Comparison of ENCODE assay signal across 13 mouse cellular contexts in genomic region chr12:102291686-102292085, GRCm38 (mm10). TPM values are rescaled to one million over a fixed set of nuclear protein-coding genes. Genes with fewer than 3 reads are reported as not detected.
DNase-seq lines count a peak whose midpoint lies in the region; ATAC-seq and TF ChIP-seq lines count a peak whose summit lies in the region.
"Had no signal": no experiment of that assay in that cellular context is flagged by ENCODE, and none has a peak within 500 bp of the region (broad histone marks: within the 10 kb centered on the region; RNA-seq: fewer than 3 reads in every experiment).

No protein-coding gene starts in this region.

- no peak overlapping the region for H3K9ac ChIP-seq in heart, embryonic 12.5 days
- H3K9ac ChIP-seq in liver, postnatal 0 days (replicated peaks): no peak overlapping the region
- H3K9ac ChIP-seq in limb, embryonic 15.5 days: 0 out of 2 replicates have a peak overlapping the region, but pooled peaks have one; percentile 10
- H3K9ac ChIP-seq: forebrain, embryonic 12.5 days had no signal

- DNase-seq in heart, postnatal 14 days: no peak
- DNase-seq in liver, postnatal 0 days: no peak
- DNase-seq in liver: no peak
- DNase-seq in thymus, postnatal 25 days: peak; percentile 77
- no peak for DNase-seq in cerebellum, adult 2 months
- DNase-seq: gastrocnemius, postnatal 14 days; layer of hippocampus, adult 9-11 months had no signal

- WGBS in heart, embryonic 12.5 days: 19% methylated on average over 6 of the region's 6 CpGs
- WGBS in liver, postnatal 0 days (ENCODE audit: insufficient replicate concordance): 27% methylated on average over 6 of the region's 6 CpGs
- 23% methylated on average over 6 of the region's 6 CpGs for WGBS in limb, embryonic 15.5 days
- WGBS in cerebellum, adult 2 months: 83% methylated on average over 6 of the region's 6 CpGs

- intact Hi-C loops in heart, postnatal 14 days (cut with DNase I): no loop called here

- no peak overlapping the region for H3K4me3 ChIP-seq in heart, embryonic 12.5 days
- H3K4me3 ChIP-seq in liver, postnatal 0 days (ENCODE audit: low read depth, low read length): no peak overlapping the region
- H3K4me3 ChIP-seq in limb, embryonic 15.5 days: no peak overlapping the region
- no peak overlapping the region for H3K4me3 ChIP-seq in cerebellum, adult 2 months (replicated peaks; ENCODE audit: insufficient read depth, low read depth, low read length)
- H3K4me3 ChIP-seq: forebrain, embryonic 12.5 days had no signal

- H3K36me3 ChIP-seq in heart, embryonic 12.5 days: 0 out of 2 replicates have a peak, but pooled peaks cover 5% of the 10 kb centered on the region
- 0 out of 2 replicates have a peak, but pooled peaks cover 3% of the 10 kb centered on the region for H3K36me3 ChIP-seq in liver, postnatal 0 days (replicated peaks; ENCODE audit: insufficient read depth, low read length)
- peaks cover 6% of the 10 kb centered on the region; the same call in 1 of the 2 replicates for H3K36me3 ChIP-seq in limb, embryonic 15.5 days
- H3K36me3 ChIP-seq: forebrain, embryonic 12.5 days had no signal

- H3K4me2 ChIP-seq in heart, embryonic 12.5 days: no peak overlapping the region
- H3K4me2 ChIP-seq in liver, postnatal 0 days (ENCODE audit: low read depth, low read length): no peak overlapping the region
- H3K4me2 ChIP-seq in limb, embryonic 15.5 days: no peak overlapping the region
- H3K4me2 ChIP-seq: forebrain, embryonic 12.5 days had no signal

- TF ChIP-seq POLR2A in cerebellum, adult 2 months (IDR thresholded peaks at IDR 0.05; ENCODE audit: borderline replicate concordance, insufficient read depth, low read length): no peak

- no peaks in the 10 kb centered on the region for H3K27me3 ChIP-seq in heart, embryonic 12.5 days (replicated peaks)
- H3K27me3 ChIP-seq in liver, postnatal 0 days (ENCODE audit: insufficient read depth, low read length): no peaks in the 10 kb centered on the region
- H3K27me3 ChIP-seq in limb, embryonic 15.5 days: no peaks in the 10 kb centered on the region
- no peaks in the 10 kb centered on the region for H3K27me3 ChIP-seq in cerebellum, adult 2 months (ENCODE audit: control insufficient read depth, insufficient read depth, low read length)
- H3K27me3 ChIP-seq: forebrain, embryonic 12.5 days had no signal

- TF ChIP-seq EP300 in liver, postnatal 0 days (IDR thresholded peaks at IDR 0.05; ENCODE audit: low read depth): no peak

- no peaks in the 10 kb centered on the region for H3K9me3 ChIP-seq in heart, embryonic 12.5 days (replicated peaks)
- no peaks in the 10 kb centered on the region for H3K9me3 ChIP-seq in liver, postnatal 0 days (ENCODE audit: low read length)
- H3K9me3 ChIP-seq in limb, embryonic 15.5 days: no peaks in the 10 kb centered on the region
- H3K9me3 ChIP-seq: forebrain, embryonic 12.5 days had no signal

- no peak for TF ChIP-seq CTCF in liver, postnatal 0 days (IDR thresholded peaks at IDR 0.05; ENCODE audit: low read depth)
- TF ChIP-seq CTCF in cerebellum, adult 2 months (IDR thresholded peaks at IDR 0.05; ENCODE audit: borderline replicate concordance, insufficient read depth, low read depth, low read length): no peak

- peaks cover 56% of the 10 kb centered on the region for H3K4me1 ChIP-seq in heart, embryonic 12.5 days (replicated peaks)
- peaks cover 49% of the 10 kb centered on the region for H3K4me1 ChIP-seq in liver, postnatal 0 days (ENCODE audit: insufficient read depth)
- peaks cover 36% of the 10 kb centered on the region for H3K4me1 ChIP-seq in limb, embryonic 15.5 days
- no peaks in the 10 kb centered on the region; the same call in 1 of the 2 replicates for H3K4me1 ChIP-seq in cerebellum, adult 2 months (ENCODE audit: control insufficient read depth, insufficient read depth, low read length)

- H3K27ac ChIP-seq in heart, embryonic 12.5 days (ENCODE audit: poor library complexity, severe bottlenecking): peak overlapping the region; percentile 47; the same call in 1 of the 2 replicates
- H3K27ac ChIP-seq in liver, postnatal 0 days (ENCODE audit: low read depth): peak overlapping the region; percentile 6; the same call in 1 of the 2 replicates
- peak overlapping the region; percentile 57; the same call in 1 of the 2 replicates for H3K27ac ChIP-seq in limb, embryonic 15.5 days
- H3K27ac ChIP-seq in cerebellum, adult 2 months (ENCODE audit: insufficient read depth, low read length): no peak overlapping the region
- H3K27ac ChIP-seq: forebrain, embryonic 12.5 days; macrophage had no signal

- ATAC-seq in heart, embryonic 12.5 days (ENCODE audit: insufficient number of reproducible peaks, low FRiP score): no peak
- no peak for ATAC-seq in liver, postnatal 0 days
- no peak for ATAC-seq in limb, embryonic 15.5 days (ENCODE audit: insufficient number of reproducible peaks, low FRiP score, low TSS enrichment, low read depth)
- ATAC-seq in monocyte, adult 5-6 weeks (replicated peaks; ENCODE audit: insufficient number of reproducible peaks, low FRiP score, low TSS enrichment, poor library complexity, severe bottlenecking): no peak
- ATAC-seq: hindbrain, embryonic 16.5 days had no signal

RNA-seq across cellular contexts. Expression of gene Rin3, which starts 8.8 kb away (rescaled TPM):
- 9.9 and 10.3 TPM in 2 replicates for polyA plus RNA-seq in heart, embryonic 12.5 days (2016; fragmentation: Nextera tagmentation; extraction: Ambion mirVana)
- 10 to 100 TPM; 23.1 to 26.1 TPM for total RNA-seq in heart, postnatal 14 days (2021)
- 8.3 and 10.0 TPM in 2 replicates for polyA plus RNA-seq in liver, postnatal 0 days (2015; fragmentation: Nextera tagmentation; extraction: Ambion mirVana)
- polyA plus RNA-seq in limb, embryonic 15.5 days (2015; fragmentation: Nextera tagmentation; extraction: Ambion mirVana): 9.3 and 10.5 TPM in 2 replicates
- total RNA-seq in monocyte, adult 5-6 weeks (2017): 60.2 to 126 TPM (median 89.9 TPM) in 3 replicates
- 1.1 and 1.2 TPM in 2 replicates for polyA plus RNA-seq in cerebellum, adult 2 months (2012; rRNA removed)
